Mouse (Mus musculus): ENCODE measurements around the gene Tpbpb.
"Not testable (repeated sequence)": the region's sequence is repeated elsewhere in the genome, so short reads cannot be mapped to it uniquely, and the experiment has no call there.

Tpbpb gene

DNA sequence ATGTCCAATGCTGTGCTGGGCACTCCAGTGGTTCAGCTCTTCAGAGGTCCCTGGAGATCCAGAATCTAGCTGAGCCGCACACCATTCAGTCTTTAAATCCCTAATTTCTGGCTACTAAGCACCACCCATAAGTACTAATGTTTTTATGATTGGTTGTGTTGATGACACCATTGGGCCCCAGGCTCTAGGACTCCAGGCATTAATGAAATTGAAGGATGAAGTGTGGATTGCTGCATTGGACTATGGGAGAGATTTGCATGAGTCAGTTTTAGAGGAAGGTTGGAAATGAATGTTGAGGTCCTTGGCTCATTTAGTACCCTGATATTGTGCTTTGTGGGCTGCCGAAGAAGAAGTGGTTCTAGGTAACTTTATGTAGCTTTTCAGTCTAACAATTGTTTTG lies at the start of gene Tpbpb:
TSS of gene Tpbpb (minus strand) at position 101 of the 400 bp plus-strand sequence.
- in situ Hi-C loops (cut with MboI, MseI): not testable (repeated sequence)

DNA sequence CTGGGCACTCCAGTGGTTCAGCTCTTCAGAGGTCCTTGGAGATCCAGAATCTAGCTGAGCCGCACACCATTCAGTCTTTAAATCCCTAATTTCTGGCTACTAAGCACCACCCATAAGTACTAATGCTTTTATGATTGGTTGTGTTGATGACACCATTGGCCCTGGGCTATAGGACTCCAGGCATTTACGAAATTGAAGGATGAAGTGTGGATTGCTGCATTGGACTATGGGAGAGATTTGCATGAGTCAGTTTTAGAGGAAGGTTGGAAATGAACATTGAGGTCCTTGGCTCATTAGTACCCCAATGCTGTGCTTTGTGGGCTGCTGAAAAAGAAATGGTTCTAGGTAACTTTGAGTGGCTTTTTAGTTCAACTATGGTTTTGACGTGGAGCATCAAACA lies 37.2 kb upstream of the Tpbpb start, which contains the start of gene Tpbpa:
TSS of gene Tpbpa (minus strand) at position 101 of the 400 bp plus-strand sequence.
- in situ Hi-C loops (cut with MboI, MseI): loop anchor here in 1 of 2 experiments (5.0 to 25.0 kb wide), 2 partner anchors 50 to 305 kb away; no protein-coding TSS in a partner anchor

DNA sequence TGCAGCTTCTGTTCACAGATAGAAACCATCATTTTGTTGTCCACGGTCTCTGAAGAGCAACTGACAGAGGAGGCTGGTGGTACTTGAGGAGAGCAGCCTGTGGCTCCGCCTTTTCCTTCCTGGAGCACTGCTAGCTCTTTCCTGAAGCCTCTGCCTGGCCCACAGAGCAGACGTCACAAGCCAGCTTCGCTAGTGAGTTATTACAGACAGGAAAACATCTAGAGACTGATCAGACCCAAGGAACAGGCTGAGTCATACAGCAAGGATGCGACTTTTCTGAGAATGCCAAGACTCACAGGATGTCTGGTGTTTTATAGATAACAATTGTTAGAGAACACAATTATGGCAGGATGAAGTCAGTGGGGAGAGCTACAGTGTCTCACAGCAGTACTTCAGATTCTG lies 31.8 kb upstream of the Tpbpb start, which contains the start of the genes Gm49391 and Ctla2a:
TSS of gene Gm49391 (minus strand) at position 72 of the 402 bp plus-strand sequence.
TSS of gene Ctla2a (minus strand) at position 126 of the 402 bp plus-strand sequence.
- in situ Hi-C loops (cut with MboI, MseI): loop anchor here (10.0 to 25.0 kb wide), 2 partner anchors 299 to 1358 kb away; no protein-coding TSS in a partner anchor

DNA sequence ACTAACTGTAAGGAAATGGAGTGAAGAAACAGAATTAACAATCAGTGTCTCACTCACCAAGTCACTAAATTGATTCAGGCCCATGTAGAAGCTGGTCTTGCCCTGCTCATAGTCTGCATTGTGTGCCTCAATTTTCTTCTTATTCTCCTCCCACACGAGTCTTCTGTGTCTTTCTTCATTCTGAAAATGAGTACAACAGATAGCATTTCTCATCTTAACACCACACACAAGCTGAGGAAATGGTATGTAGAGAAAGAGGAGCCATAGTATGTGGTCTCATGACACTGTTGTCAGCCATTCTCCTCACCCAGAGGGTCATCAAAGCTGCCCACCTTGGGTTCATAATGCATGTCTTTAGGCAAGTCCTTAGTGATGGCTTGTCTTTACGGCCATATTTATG lies 30.8 kb upstream of the Tpbpb start, which contains the start of gene Gm49393:
TSS of gene Gm49393 (minus strand) at position 101 of the 400 bp plus-strand sequence.
- in situ Hi-C loops (cut with MboI, MseI): loop anchor here (10.0 to 25.0 kb wide), 2 partner anchors 298 to 1359 kb away; no protein-coding TSS in a partner anchor

DNA sequence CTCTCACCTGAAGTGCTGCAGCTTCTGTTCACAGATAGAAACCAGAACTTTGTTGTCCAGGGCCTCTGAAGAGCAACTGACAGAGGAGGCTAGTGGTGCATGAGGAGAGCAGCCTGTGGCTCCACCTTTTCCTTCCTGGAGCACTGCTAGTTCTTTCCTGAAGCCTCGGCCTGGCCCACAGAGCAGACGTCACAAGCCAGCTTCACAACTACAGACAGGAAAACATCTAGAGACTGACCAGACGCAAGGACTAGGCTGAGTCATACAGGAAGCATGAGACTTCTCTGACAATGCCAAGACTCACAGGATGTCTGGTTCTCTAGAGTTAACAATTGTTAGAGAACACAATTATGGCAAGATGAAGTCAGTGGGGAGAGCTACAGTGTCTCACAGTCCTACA lies 7.4 kb downstream of the Tpbpb start, which contains the start of gene Ctla2b:
TSS of gene Ctla2b (minus strand) at position 120 of the 400 bp plus-strand sequence.
- in situ Hi-C loops (cut with MboI, MseI): loop anchor here (5.0 to 10.0 kb wide), 2 partner anchors 45 to 1717 kb away; no protein-coding TSS in a partner anchor

DNA sequence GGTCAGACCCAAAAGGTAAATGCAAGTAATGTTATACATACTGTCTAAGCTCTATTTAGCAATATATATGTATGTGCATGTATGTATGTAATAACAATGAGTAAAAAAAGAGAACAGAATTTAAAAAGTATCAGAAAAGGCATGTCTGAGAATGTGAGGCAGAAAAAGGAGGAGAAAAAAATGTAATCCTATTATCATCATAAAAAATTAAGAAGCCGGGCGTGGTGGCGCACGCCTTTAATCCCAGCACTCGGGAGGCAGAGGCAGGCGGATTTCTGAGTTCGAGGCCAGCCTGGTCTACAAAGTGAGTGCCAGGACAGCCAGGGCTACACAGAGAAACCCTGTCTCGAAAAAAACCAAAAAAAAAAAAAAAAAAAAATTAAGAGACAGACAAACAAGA lies 7.9 kb downstream of the Tpbpb start, which contains the start of gene Gm49392:
TSS of gene Gm49392 (minus strand) at position 101 of the 400 bp plus-strand sequence.
- in situ Hi-C loops (cut with MboI, MseI): loop anchor here (5.0 to 10.0 kb wide), 2 partner anchors 44 to 1718 kb away; no protein-coding TSS in a partner anchor

DNA sequence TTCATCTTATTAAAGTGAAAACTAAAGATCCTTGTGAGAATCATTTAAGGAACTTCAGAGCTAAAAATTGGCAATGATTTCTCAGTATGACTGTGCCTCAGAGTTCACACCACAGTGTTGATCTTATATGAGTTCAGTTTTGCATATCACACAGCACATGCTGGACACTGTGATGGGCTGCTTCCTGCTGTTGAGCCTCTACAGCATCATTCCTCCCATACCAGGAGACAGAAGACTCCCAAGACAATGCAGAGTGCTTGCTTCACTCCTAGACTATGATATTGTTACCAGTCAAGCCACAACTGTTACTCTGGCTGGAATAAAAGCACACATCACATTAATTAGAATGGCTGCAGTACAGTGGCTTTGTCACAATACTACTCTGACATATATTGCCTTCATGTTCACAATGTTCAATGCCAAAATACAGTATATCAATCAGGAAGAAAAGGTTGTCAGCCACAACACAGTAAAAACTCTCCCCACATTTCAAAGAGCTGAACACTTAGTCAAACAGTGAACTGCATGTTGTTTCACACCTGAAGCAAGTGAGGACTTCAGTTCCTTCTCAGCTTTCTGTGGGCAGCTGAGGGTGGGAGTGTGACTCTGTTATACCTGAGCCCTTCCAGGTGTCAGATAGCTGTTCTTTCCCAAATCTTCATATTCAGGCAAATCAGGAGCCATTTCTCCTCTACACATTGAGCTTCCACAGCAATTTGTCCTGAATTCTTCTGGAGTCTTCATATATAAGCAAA lies 9.1 kb downstream of the Tpbpb start:
- in situ Hi-C loops (cut with MboI, MseI): loop anchor here (5.0 to 10.0 kb wide), 2 partner anchors 43 to 1719 kb away; no protein-coding TSS in a partner anchor

DNA sequence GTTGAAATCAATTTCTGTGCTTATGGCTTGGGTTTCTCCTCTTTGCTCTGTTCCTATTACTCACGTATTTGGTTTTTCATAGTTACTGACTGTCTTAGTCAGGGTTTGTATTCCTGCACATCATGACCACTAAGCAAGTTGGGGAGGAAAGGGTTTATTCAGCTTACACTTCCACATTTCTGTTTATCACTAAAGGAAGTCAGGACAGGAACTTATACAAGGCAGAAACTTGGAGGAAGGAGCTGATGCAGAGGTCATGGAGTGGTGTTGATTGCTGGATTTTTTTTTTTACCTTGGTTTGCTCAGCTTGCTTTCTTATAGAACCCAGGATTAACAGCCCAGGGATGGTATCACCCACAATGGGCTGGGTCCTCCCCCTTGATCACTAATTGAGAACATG lies 12.4 kb downstream of the Tpbpb start:
- in situ Hi-C loops (cut with MboI, MseI): loop anchor here (5.0 to 10.0 kb wide), 2 partner anchors 50 to 1722 kb away; partner anchors contain the start of gene Tpbpa (in 1 of the 2)

DNA sequence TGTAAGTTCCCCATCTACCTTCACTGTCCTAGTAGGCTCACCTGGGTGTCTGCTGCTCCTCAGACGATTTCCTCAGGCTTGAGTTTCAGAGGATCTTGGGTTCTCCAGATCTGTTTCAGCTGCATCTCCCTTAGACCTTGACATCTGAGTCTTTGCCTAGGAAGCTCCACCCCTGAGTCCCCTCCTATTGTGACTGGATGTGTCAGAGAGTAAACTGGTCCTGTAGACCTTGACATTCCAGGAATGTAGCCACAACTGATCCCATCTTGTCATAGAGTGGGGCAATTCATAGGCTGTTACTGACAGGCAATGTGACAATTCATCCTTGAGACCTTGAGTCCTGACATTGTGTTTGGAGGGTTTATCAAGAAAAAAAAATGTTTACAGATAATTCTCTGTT lies 40.4 kb downstream of the Tpbpb start, which contains the start of gene 4930486L24Rik:
TSS of gene 4930486L24Rik (minus strand) at position 195 of the 400 bp plus-strand sequence.
- in situ Hi-C loops (cut with MboI, MseI): no loop called here

Measured in T-helper 17 cell (primary cell).